Mouse (Mus musculus): ENCODE results near the gene Lsm2. TPM values are rescaled to one million over a fixed set of nuclear protein-coding genes. Genes with fewer than 3 reads are reported as not detected.
"Not testable (repeated sequence)": the region's sequence is repeated elsewhere in the genome, so short reads cannot be mapped to it uniquely, and the experiment has no call there.

Gene Lsm2
- total RNA-seq, 2 experiments from 2014 or later = 24.7 to 28.2 TPM

- no peak for DNase-seq
Observed at GRCm38 (mm10) chr17:35031880-35032279, 50.2 kb downstream of the Lsm2 start.

GRCm38 (mm10) chr17:35032323-35032870, 50.7 kb downstream of the Lsm2 start:
- no peak for DNase-seq

- DNase-seq = not testable (repeated sequence)
Observed at GRCm38 (mm10) chr17:35033703-35034102, 52.0 kb downstream of the Lsm2 start.

GRCm38 (mm10) chr17:35034896-35035295, 53.2 kb downstream of the Lsm2 start:
- no peak for DNase-seq

Other genes starting within 250 kb of the Lsm2 start
- gene C4b, start 238.0 kb upstream of the Lsm2 start, total RNA-seq (2021) = 1 to 10 TPM; 2.0 to 3.3 TPM
- under 1 TPM; 0.31 to 0.36 TPM for gene Cyp21a1, start 177.3 kb upstream of the Lsm2 start, total RNA-seq (2021)
- 1 to 10 TPM; 8.9 to 9.0 TPM for gene Stk19, start 144.9 kb upstream of the Lsm2 start, total RNA-seq (2021)
- gene Dxo, start 144.8 kb upstream of the Lsm2 start, total RNA-seq (2021) = 10 to 100 TPM; 12.3 to 15.3 TPM
- gene Skiv2l, start 131.7 kb upstream of the Lsm2 start, total RNA-seq (2021) = 10 to 100 TPM; 19.6 to 22.2 TPM
- gene Nelfe, start 131.5 kb upstream of the Lsm2 start, total RNA-seq (2021) = 10 to 100 TPM; 13.7 to 17.3 TPM
- gene Cfb, start 119.3 kb upstream of the Lsm2 start, total RNA-seq (2021) = 1 to 10 TPM; 1.9 to 4.1 TPM
- gene Zbtb12, start 102.4 kb upstream of the Lsm2 start, total RNA-seq (2021) = 1 to 10 TPM; 4.6 to 7.3 TPM
- not detected for gene Gm20547, start 99.8 kb upstream of the Lsm2 start, total RNA-seq (2021)
- gene C2, start 83.6 kb upstream of the Lsm2 start, total RNA-seq (2021) = 1 to 10 TPM; 4.3 to 5.6 TPM
- gene Ehmt2, start 83.4 kb upstream of the Lsm2 start, total RNA-seq (2021) = 10 to 100 TPM; 40.9 to 53.7 TPM
- not detected for gene Slc44a4, start 67.4 kb upstream of the Lsm2 start, total RNA-seq (2021)
- gene Neu1, start 50.6 kb upstream of the Lsm2 start, total RNA-seq (2021) = 1 to 10 TPM; 8.3 to 8.9 TPM
- gene Hspa1b, start 22.6 kb upstream of the Lsm2 start, total RNA-seq (2021) = 1 to 10 TPM; 2.2 to 4.3 TPM
- not detected for gene Gm20481, start 11.9 kb upstream of the Lsm2 start, total RNA-seq (2021)
- gene Hspa1a, start 9.7 kb upstream of the Lsm2 start, total RNA-seq (2021) = 1 to 10 TPM; 3.8 to 6.4 TPM
- 1 to 10 TPM; 6.2 to 9.9 TPM for gene Hspa1l, start 9.2 kb upstream of the Lsm2 start, total RNA-seq (2021)
- 10 to 100 TPM; 31.4 to 40.7 TPM for gene Vars, start 19.1 kb downstream of the Lsm2 start, total RNA-seq (2021)
- 1 to 10 TPM; 2.0 to 2.5 TPM for gene Vwa7, start 34.7 kb downstream of the Lsm2 start, total RNA-seq (2021)
- 1 to 10 TPM; 2.8 to 3.1 TPM for gene Sapcd1, start 46.2 kb downstream of the Lsm2 start, total RNA-seq (2021)
- 1 to 10 TPM; 1.5 to 3.5 TPM for gene Msh5, start 64.9 kb downstream of the Lsm2 start, total RNA-seq (2021)
- gene Clic1, start 68.1 kb downstream of the Lsm2 start, total RNA-seq (2021) = 10 to 100 TPM; 39.2 to 50.5 TPM
- gene Ddah2, start 77.2 kb downstream of the Lsm2 start, total RNA-seq (2021) = 10 to 100 TPM; 45.3 to 51.9 TPM
- gene Ly6g6c, start 83.5 kb downstream of the Lsm2 start, total RNA-seq (2021) = not detected
- under 1 TPM in 1 of 2 experiments, not detected in 1; 0.20 TPM for gene Mpig6b, start 84.3 kb downstream of the Lsm2 start, total RNA-seq (2021)
- not detected for gene Ly6g6e, start 95.0 kb downstream of the Lsm2 start, total RNA-seq (2021)
- under 1 TPM in 1 of 2 experiments, not detected in 1; 0.97 TPM for gene Ly6g6d, start 96.2 kb downstream of the Lsm2 start, total RNA-seq (2021)
- gene Ly6g6f, start 103.7 kb downstream of the Lsm2 start, total RNA-seq (2021) = under 1 TPM in 1 of 2 experiments, not detected in 1; 0.23 TPM
- gene Abhd16a, start 107.4 kb downstream of the Lsm2 start, total RNA-seq (2021) = 10 to 100 TPM; 59.1 to 65.0 TPM
- gene Ly6g5c, start 126.4 kb downstream of the Lsm2 start, total RNA-seq (2021) = not detected
- gene Ly6g5b, start 133.6 kb downstream of the Lsm2 start, total RNA-seq (2021) = under 1 TPM in 1 of 2 experiments, not detected in 1; 0.34 TPM
- 1 to 10 TPM; 4.9 to 6.3 TPM for gene Gpank1, start 139.6 kb downstream of the Lsm2 start, total RNA-seq (2021)
- 100 to 1,000 TPM; 165 to 166 TPM for gene Csnk2b, start 140.2 kb downstream of the Lsm2 start, total RNA-seq (2021)
- gene D17H6S53E, start 144.5 kb downstream of the Lsm2 start, total RNA-seq (2021) = 10 to 100 TPM; 11.8 to 18.8 TPM
- gene Apom, start 150.2 kb downstream of the Lsm2 start, total RNA-seq (2021) = not detected
- gene Bag6, start 153.3 kb downstream of the Lsm2 start, total RNA-seq (2021) = 100 to 1,000 TPM; 217 to 220 TPM
- gene Prrc2a, start 183.0 kb downstream of the Lsm2 start, total RNA-seq (2021) = 100 to 1,000 TPM; 128 to 149 TPM
- gene Aif1, start 194.2 kb downstream of the Lsm2 start, total RNA-seq (2021) = 1 to 10 TPM; 2.4 to 2.6 TPM
- gene Lst1, start 206.6 kb downstream of the Lsm2 start, total RNA-seq (2021) = 1 to 10 TPM; 4.6 to 5.3 TPM
- under 1 TPM; 0.68 to 0.75 TPM for gene Ltb, start 212.6 kb downstream of the Lsm2 start, total RNA-seq (2021)
- gene Tnf, start 220.1 kb downstream of the Lsm2 start, total RNA-seq (2021) = under 1 TPM; 0.23 to 0.99 TPM
- under 1 TPM in 1 of 2 experiments, not detected in 1; 0.16 TPM for gene Lta, start 223.5 kb downstream of the Lsm2 start, total RNA-seq (2021)
- gene Gm16181, start 239.0 kb downstream of the Lsm2 start, total RNA-seq (2021) = not detected

Data from gastrocnemius, postnatal 10 days (tissue).